Mouse (Mus musculus): Measurements from ENCODE around the gene Fchsd2. TPM values are rescaled to one million over a fixed set of nuclear protein-coding genes. Genes with fewer than 3 reads are reported as not detected.
A peak's percentile ranks its signal among the peaks of the same experiment; 100 is the strongest.
"Not testable (repeated sequence)": the region's sequence is repeated elsewhere in the genome, so short reads cannot be mapped to it uniquely, and the experiment has no call there.

Gene Fchsd2
- polyA plus RNA-seq, 1 experiment from 2014 or later = 43.9 TPM

DNA sequence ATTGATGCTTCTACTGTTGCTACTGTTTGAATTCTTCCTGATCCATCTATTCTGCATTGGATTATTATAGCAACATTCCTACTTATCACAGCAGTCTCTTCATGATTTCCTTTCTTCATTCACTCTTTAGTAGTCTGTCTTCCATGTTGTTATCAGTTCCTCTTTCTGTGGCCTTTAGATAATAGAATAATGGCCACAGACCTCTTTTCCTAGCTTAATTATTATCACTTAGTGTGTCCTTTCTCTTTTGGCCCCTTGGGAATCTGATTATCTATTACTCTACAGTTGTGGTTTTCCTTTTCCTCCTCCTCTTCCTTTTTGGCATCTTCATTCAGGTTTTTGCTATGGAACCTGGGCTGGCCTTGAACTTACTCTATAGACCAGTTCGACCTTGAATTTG is 21.7 kb downstream of the Fchsd2 start:
- no peak overlapping the region for H3K27ac ChIP-seq
- peaks cover 77% of the 10 kb centered on the region; the same call in 1 of the 2 replicates for H3K79me2 ChIP-seq (ENCODE audit: inconsistent target)
- H3K36me3 ChIP-seq (ENCODE audit: inconsistent target) = no peaks in the 10 kb centered on the region; the same call in 1 of the 2 replicates
- H3K4me3 ChIP-seq (ENCODE audit: inconsistent target) = no peak overlapping the region
- 73% methylated on average over 1 of the region's 1 CpGs for WGBS (ENCODE audit: missing documents)

DNA sequence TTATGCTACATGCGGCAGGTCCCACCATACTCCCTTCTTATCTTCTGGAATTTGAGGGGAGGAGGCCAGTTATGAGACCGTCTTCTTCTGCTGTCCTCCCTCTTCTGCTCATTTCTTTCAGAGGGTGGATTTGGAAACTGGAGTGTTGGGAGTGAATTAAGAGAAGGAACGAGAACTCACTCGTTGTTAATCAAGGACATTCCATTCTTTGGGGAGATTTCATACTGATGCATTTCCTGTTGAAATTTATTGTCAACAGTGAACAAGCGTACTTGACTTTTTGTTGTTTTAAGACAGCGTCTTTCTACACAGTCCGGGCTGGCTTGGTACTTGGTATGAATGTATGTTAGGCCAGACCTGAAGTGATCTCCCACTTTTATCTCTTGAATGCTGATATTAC is 26.7 kb downstream of the Fchsd2 start:
- H3K4me3 ChIP-seq (ENCODE audit: inconsistent target) = no peak overlapping the region
- H3K36me3 ChIP-seq (ENCODE audit: inconsistent target) = peaks cover 8% of the 10 kb centered on the region; the same call in 1 of the 2 replicates

DNA sequence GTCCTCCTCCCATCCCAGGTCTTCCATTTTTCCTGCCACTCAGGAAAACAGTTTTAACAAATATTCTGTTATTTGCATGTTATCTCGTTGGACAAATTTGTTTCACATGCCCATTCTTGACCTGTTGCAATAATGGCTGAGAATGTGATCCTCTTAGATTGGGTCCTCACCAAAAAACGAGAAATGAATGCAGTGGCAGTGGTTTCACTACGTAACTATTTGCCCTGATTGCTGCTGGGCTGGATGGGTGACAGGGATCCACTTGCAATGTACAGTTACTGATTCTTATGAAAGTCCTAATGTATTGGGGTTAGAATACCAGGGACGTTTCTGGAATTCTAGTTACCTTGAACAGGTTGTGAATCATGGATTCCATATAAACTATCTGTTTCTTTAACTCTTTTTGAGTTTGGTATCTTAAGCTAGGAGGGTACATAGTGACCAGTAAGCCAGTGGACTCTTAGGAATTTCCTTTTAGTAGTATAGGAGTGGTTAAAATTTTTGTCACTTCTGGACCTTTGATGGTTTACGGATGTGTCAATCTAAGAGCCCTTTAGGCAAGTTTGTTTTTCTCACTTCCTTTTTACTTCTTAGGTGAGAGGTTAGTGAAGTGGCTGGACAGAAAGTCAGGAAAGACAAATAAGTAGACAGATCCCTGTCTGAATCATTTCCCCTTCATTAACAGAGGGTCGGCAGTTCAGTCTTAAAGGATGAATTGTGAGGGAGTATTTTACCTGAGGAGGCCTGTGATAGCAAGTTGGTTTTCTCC is 31.1 kb downstream of the Fchsd2 start:
- Histone ChIP-seq H3K79me2 (ENCODE audit: inconsistent target) (peaks cover 98% of the 10 kb centered on the region), H3K4me3 (ENCODE audit: inconsistent target) (no peak overlapping the region), H3K36me3 (ENCODE audit: inconsistent target) (peaks cover 8% of the 10 kb centered on the region; the same call in 1 of the 2 replicates), H3K27ac (no peak overlapping the region)
- WGBS (ENCODE audit: missing documents) = 44% methylated on average over 6 of the region's 6 CpGs

More for the DNA sequence above, 26.7 kb downstream of the Fchsd2 start:
- no peak overlapping the region for H3K27ac ChIP-seq
- H3K79me2 ChIP-seq (ENCODE audit: inconsistent target) = peaks cover 99% of the 10 kb centered on the region
- 95% methylated on average over 7 of the region's 7 CpGs for WGBS (ENCODE audit: missing documents)

- Histone ChIP-seq H3K4me3 (ENCODE audit: inconsistent target) (no peak overlapping the region), H3K27ac (no peak overlapping the region), H3K36me3 (ENCODE audit: inconsistent target) (no peaks in the 10 kb centered on the region), H3K79me2 (ENCODE audit: inconsistent target) (peaks cover 98% of the 10 kb centered on the region)
- 23% methylated on average over 3 of the region's 3 CpGs for WGBS (ENCODE audit: missing documents)
Measured at GRCm38 (mm10) chr7:101127737-101128136, 35.1 kb downstream of the Fchsd2 start.

DNA sequence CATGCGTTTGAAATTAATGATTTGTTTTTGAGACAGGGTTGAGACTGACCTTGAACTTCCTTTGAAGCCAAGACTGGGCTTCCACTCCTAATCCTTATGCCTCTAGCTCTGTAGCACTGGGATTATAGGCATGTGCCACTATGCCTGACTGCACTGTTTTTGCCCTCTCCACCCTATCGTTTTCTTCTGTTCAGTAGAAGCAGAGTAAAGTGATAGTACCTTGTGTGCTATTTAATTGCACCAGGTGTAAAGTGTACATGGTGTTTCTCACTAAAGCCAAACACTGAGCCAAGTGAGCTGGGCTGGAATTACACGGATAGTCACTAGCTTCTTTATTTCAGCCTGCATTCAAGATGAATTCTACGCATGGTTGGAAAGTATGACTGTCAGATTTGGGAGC is 35.9 kb downstream of the Fchsd2 start:
- Histone ChIP-seq H3K36me3 (ENCODE audit: inconsistent target) (no peaks in the 10 kb centered on the region), H3K79me2 (ENCODE audit: inconsistent target) (peaks cover 98% of the 10 kb centered on the region), H3K27ac (no peak overlapping the region), H3K4me3 (ENCODE audit: inconsistent target) (no peak overlapping the region)
- WGBS (ENCODE audit: missing documents) = 87% methylated on average over 4 of the region's 4 CpGs

DNA sequence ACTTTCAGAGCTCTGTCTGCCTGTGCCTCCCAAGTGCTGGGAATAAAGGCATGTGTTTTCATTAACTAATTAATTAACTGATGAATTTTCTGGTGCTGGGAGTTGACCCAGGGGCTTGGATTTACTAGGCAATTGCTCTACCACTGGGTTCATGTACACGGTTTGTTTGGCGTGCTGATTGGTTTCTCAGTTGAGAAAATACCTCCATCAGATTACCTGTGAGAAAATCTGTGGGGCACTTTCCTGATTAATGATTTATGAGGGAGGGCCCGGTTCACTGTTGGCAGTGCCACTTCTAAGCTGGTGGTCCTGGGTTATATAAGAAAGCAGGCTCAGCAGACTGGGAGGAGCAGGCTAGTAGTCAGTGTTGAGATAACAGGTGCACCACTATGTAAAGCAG is 38.0 kb downstream of the Fchsd2 start:
- WGBS (ENCODE audit: missing documents) = 80% methylated on average over 3 of the region's 3 CpGs
- no peak overlapping the region for H3K4me3 ChIP-seq (ENCODE audit: inconsistent target)
- peaks cover 97% of the 10 kb centered on the region; the same call in 1 of the 2 replicates for H3K79me2 ChIP-seq (ENCODE audit: inconsistent target)
- H3K36me3 ChIP-seq (ENCODE audit: inconsistent target) = no peaks in the 10 kb centered on the region
- no peak overlapping the region for H3K27ac ChIP-seq

DNA sequence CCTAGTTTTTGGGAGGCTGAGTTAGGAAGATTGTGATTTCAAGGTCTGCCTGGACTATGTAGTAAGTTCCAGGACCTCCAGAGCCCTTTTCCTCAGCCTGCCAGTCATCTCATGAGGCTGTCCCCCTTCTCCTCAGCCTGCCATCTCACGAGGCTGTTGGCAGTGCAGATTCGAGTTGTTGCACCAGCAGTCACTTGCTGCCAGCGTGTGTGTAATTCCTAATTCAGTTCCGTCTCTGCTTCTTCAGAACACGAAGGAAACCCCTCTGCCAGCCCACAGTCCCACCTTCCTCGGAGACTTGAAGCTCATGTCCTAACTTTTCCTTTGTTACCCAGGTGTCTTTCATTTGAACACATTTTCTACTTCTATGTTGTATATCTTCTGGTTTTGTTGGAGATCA is 38.6 kb downstream of the Fchsd2 start:
- WGBS (ENCODE audit: missing documents) = 75% methylated on average over 6 of the region's 6 CpGs
- Histone ChIP-seq H3K36me3 (ENCODE audit: inconsistent target) (no peaks in the 10 kb centered on the region), H3K79me2 (ENCODE audit: inconsistent target) (peaks cover 97% of the 10 kb centered on the region; the same call in 1 of the 2 replicates), H3K27ac (no peak overlapping the region), H3K4me3 (ENCODE audit: inconsistent target) (no peak overlapping the region)

DNA sequence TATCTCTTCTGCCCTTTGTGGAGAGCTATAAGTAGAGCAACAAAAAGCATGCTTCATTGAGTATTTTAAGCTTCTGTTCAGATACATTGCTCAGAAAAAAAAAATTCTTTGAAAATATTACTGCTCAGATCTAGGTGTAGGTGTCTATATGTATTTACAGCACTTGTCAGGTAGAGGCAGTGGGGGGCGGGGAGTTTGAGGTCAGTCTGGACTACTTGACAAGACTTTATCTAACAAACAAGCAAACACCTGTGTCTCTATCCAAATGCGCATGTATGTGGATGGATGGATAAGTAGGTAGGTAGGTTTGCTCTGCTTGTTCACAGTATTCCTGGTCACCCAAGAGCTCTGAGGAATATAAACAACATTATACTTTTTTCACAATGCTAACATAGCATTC is 40.9 kb downstream of the Fchsd2 start:
- Histone ChIP-seq H3K27ac (no peak overlapping the region), H3K4me3 (ENCODE audit: inconsistent target) (no peak overlapping the region), H3K36me3 (ENCODE audit: inconsistent target) (no peaks in the 10 kb centered on the region), H3K79me2 (ENCODE audit: inconsistent target) (peaks cover 98% of the 10 kb centered on the region; the same call in 1 of the 2 replicates)
- 95% methylated on average over 2 of the region's 2 CpGs for WGBS (ENCODE audit: missing documents)

DNA sequence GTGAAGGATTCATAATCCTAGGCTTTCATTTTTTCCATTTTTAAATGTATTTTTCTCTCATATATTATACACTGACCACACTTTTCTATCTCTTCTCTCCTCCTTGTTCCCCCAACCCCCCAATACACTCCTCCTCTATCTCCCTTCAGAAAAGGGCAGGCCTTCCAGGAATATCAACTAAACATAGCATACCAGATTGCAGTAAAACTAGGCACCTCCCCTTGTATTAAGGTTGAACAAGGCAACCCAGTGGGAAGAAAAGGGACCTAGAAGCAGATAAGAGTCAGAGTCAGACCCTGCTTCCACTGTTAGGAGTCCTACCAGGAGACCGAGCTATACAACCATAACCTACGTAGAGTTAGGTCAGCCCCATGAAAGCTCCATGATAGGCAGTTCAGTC is 41.5 kb downstream of the Fchsd2 start:
- Histone ChIP-seq H3K79me2 (ENCODE audit: inconsistent target) (peaks cover 98% of the 10 kb centered on the region; the same call in 1 of the 2 replicates), H3K27ac (no peak overlapping the region), H3K4me3 (ENCODE audit: inconsistent target) (no peak overlapping the region), H3K36me3 (ENCODE audit: inconsistent target) (no peaks in the 10 kb centered on the region)
- WGBS (ENCODE audit: missing documents) = 100% methylated on average over 2 of the region's 2 CpGs

- Histone ChIP-seq H3K4me3 (ENCODE audit: inconsistent target) (no peak overlapping the region), H3K79me2 (ENCODE audit: inconsistent target) (peaks cover 51% of the 10 kb centered on the region; the same call in 1 of the 2 replicates), H3K36me3 (ENCODE audit: inconsistent target) (0 out of 2 replicates have a peak, but pooled peaks cover 5% of the 10 kb centered on the region), H3K27ac (no peak overlapping the region)
- WGBS (ENCODE audit: missing documents) = 13% methylated on average over 1 of the region's 1 CpGs
Measured at GRCm38 (mm10) chr7:101138819-101139218, 46.2 kb downstream of the Fchsd2 start.

DNA sequence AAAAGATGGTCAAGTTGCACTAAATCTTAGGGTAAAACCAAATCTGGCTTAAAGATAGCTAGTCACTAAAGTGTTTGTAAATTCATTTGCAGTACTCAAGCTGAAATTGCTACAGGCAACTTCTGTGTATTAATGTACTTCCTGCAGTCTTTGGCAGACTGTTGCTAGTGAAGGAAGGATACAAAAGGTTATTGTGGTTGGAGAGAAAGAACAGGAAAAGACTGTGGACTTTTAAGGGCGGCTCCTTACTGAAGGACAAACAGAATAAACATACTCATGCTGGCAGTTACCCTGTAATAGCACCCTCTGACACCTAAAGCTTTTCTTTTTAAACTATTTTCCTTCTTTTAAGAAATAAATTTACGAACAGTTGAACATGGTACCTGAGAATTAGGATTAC is 50.2 kb downstream of the Fchsd2 start:
- no peak overlapping the region for H3K27ac ChIP-seq
- peaks cover 38% of the 10 kb centered on the region; the same call in 1 of the 2 replicates for H3K79me2 ChIP-seq (ENCODE audit: inconsistent target)
- 55% methylated on average over 2 of the region's 2 CpGs for WGBS (ENCODE audit: missing documents)
- 0 out of 2 replicates have a peak, but pooled peaks cover 5% of the 10 kb centered on the region for H3K36me3 ChIP-seq (ENCODE audit: inconsistent target)
- H3K4me3 ChIP-seq (ENCODE audit: inconsistent target) = no peak overlapping the region

DNA sequence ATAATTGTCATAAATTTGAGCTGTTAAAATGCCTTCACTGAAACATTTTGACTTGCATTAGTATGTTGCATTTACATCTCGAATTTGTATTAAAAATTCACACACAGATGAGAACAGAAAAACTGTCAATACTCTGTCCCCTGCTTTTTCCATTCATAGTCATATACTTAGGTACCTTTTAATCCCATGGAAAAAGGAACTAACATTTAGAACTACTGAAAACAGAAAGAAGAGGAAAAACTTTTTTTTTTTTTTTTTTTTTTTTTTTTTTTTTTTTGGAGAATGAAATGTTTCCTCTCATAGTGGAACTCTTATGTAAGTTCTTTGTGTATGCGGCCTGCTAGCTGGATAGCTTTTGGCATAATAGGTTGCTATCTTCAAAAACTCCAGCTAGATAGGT is 51.6 kb downstream of the Fchsd2 start:
- 0 out of 2 replicates have a peak, but pooled peaks cover 5% of the 10 kb centered on the region for H3K36me3 ChIP-seq (ENCODE audit: inconsistent target)
- WGBS (ENCODE audit: missing documents) = 21% methylated on average over 2 of the region's 2 CpGs
- H3K27ac ChIP-seq = no peak overlapping the region
- H3K4me3 ChIP-seq (ENCODE audit: inconsistent target) = no peak overlapping the region
- H3K79me2 ChIP-seq (ENCODE audit: inconsistent target) = peaks cover 27% of the 10 kb centered on the region; the same call in 1 of the 2 replicates

DNA sequence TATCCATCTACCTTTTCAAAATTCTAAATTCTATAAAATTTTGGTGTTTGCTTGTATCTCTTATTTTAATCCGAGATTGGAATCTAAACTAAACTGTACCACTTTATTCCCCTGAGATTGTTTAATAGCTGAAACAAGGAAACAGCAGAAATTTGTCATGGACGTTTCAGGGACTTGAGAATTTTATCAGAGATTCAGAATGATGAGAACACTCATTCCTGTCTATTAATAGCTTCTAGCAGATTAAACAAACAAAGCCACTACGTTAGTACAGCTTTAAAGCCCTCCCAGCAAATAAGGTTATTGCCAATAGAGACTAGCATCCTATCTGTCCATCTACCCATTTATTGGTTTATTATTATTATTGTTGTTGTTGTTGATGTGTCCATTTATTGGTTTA is 56.4 kb downstream of the Fchsd2 start:
- 94% methylated on average over 3 of the region's 3 CpGs for WGBS (ENCODE audit: missing documents)
- H3K27ac ChIP-seq = no peak overlapping the region
- H3K36me3 ChIP-seq (ENCODE audit: inconsistent target) = no peaks in the 10 kb centered on the region
- H3K79me2 ChIP-seq (ENCODE audit: inconsistent target) = peaks cover 57% of the 10 kb centered on the region; the same call in 1 of the 2 replicates
- no peak overlapping the region for H3K4me3 ChIP-seq (ENCODE audit: inconsistent target)

DNA sequence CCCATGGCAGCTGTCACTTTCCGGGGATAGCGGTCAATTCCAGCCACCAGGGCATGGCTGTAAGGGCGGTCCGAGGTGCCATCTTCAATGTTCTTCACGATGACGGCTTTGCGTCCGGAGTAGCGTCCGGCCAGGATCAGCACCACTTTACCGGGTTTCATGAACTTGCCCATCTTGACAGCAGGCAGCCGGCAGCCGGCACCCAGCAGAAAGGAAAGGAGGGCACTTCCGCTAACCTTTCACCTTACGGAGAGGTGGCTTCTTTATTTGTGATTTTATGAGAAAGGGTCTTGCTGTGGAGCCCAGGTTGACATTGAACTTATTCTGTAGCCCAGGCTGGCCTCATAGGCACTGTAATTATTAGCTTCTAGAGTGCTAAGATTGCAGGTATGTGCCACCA is 62.2 kb downstream of the Fchsd2 start:
- H3K79me2 ChIP-seq (ENCODE audit: inconsistent target) = peaks cover 52% of the 10 kb centered on the region; the same call in 1 of the 2 replicates
- not testable (repeated sequence) for H3K4me3 ChIP-seq (ENCODE audit: inconsistent target); H3K27ac ChIP-seq; H3K36me3 ChIP-seq (ENCODE audit: inconsistent target)
- 93% methylated on average over 15 of the region's 15 CpGs for WGBS (ENCODE audit: missing documents)

DNA sequence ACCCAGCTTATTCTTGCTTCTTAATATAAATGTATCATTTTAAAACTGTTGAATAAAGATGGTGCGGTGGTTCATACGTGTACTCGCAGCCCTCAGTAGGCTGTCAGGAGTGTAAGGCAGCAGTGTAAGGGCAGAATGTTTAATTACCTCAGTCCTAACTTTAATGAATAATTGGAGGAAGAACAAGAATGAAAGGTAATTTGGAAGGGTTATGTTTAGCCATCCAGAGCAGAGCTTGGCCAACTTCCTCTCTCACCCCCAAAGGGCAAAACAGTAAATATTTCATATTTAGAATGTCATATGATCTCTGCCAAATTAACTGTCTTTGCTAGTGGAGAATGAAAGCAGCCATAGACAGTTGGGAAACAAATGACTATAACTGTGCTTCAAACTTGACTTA is 62.6 kb downstream of the Fchsd2 start:
- WGBS (ENCODE audit: missing documents) = 88% methylated on average over 3 of the region's 3 CpGs
- Histone ChIP-seq H3K4me3 (ENCODE audit: inconsistent target) (no peak overlapping the region), H3K79me2 (ENCODE audit: inconsistent target) (peaks cover 52% of the 10 kb centered on the region; the same call in 1 of the 2 replicates), H3K36me3 (ENCODE audit: inconsistent target) (no peaks in the 10 kb centered on the region), H3K27ac (peak overlapping the region; percentile 22; the same call in 1 of the 2 replicates)

Measured in macrophage (primary cell).